Mouse (Mus musculus) stomach, embryonic 14.5 days (tissue): ENCODE results near the gene Tm2d3. TPM values are rescaled to one million over a fixed set of nuclear protein-coding genes. Genes with fewer than 3 reads are reported as not detected.

Experiments used
- ATAC-seq: fragments of 200-750 bp; cut with Nextera tagmentation; 2 replicates; pipeline ENCODE4 v1.8.0; 2017; ENCODE audit warnings: low read depth, moderate TSS enrichment; ENCODE audit not compliant: insufficient number of reproducible peaks, insufficient read depth, low FRiP score
- H3K27ac ChIP-seq: fragments of 300-500 bp; sonication (generic); 2 replicates; pipeline ENCODE4 v1.5.1; 2014; ENCODE audit warnings: mild to moderate bottlenecking, low read length, moderate library complexity, mixed read lengths
- H3K27me3 ChIP-seq: fragments of 300-500 bp; sonication (generic); 2 replicates; pipeline ENCODE4 v1.6.1; 2014; ENCODE audit warnings: low read length, control low read depth, mixed read lengths; ENCODE audit not compliant: control insufficient read depth, insufficient read depth
- H3K36me3 ChIP-seq: fragments of 300-500 bp; sonication (generic); 2 replicates; pipeline ENCODE4 v1.6.1; 2014; ENCODE audit warnings: mild to moderate bottlenecking, control low read depth, low read length, moderate library complexity, mixed read lengths; ENCODE audit not compliant: control insufficient read depth, insufficient read depth
- H3K4me1 ChIP-seq: fragments of 300-500 bp; sonication (generic); 2 replicates; pipeline ENCODE4 v1.6.1; 2014; ENCODE audit warnings: low read length, control low read depth, mixed read lengths; ENCODE audit not compliant: control insufficient read depth, insufficient read depth
- H3K4me2 ChIP-seq: fragments of 300-500 bp; sonication (generic); replicated peaks from 2 replicates; pipeline ENCODE4 v1.6.1; 2014; ENCODE audit warnings: low read depth, low read length, control low read depth
- H3K4me3 ChIP-seq: fragments of 300-500 bp; sonication (generic); 2 replicates; pipeline ENCODE4 v1.5.1; 2014; ENCODE audit warnings: low read depth, low read length, control low read depth
- H3K9ac ChIP-seq: fragments of 300-500 bp; sonication (generic); replicated peaks from 2 replicates; pipeline ENCODE4 v1.6.1; 2014; ENCODE audit warnings: low read depth, mild to moderate bottlenecking, control low read depth, low read length, moderate library complexity, mixed read lengths
- H3K9me3 ChIP-seq: fragments of 300-500 bp; sonication (generic); 2 replicates; pipeline ENCODE4 v1.6.1; 2016; ENCODE audit warnings: low read depth, low read length, control low read depth; ENCODE audit not compliant: control insufficient read depth
- WGBS: fragments of 180-500 bp; shearing (Covaris S2); extraction: QIAGEN DNeasy Blood & Tissue Kit; methylation state at CpG from one replicate; pipeline ENCODE4 v1.1.7; 2014; 5-methylcytosine and 5-hydroxymethylcytosine counted together
- polyA plus RNA-seq: library from polyadenylated mRNA; unstranded; fragments of >200 nt; fragmentation: Nextera tagmentation; extraction: Ambion mirVana; gene quantifications from 2 replicates; pipeline ENCODE4 v1.2.1, GENCODE M21; 2014

Tm2d3 gene
- polyA plus RNA-seq, 1 experiment from 2014 or later = 98.5 TPM

GRCm38 (mm10) chr7:65663225-65663790, 27.7 kb upstream of the Tm2d3 start:
- ATAC-seq = no peak
- Histone ChIP-seq H3K9me3 (no peaks in the 10 kb centered on the region), H3K27ac (no peak overlapping the region), H3K4me3 (no peak overlapping the region), H3K27me3 (no peaks in the 10 kb centered on the region), H3K9ac (no peak overlapping the region), H3K4me2 (no peak overlapping the region), H3K36me3 (no peaks in the 10 kb centered on the region), H3K4me1 (no peaks in the 10 kb centered on the region)
- WGBS = 78% methylated on average over 11 of the region's 11 CpGs

- no peak for ATAC-seq
- Histone ChIP-seq H3K27me3 (no peaks in the 10 kb centered on the region), H3K36me3 (no peaks in the 10 kb centered on the region), H3K4me3 (no peak overlapping the region), H3K27ac (no peak overlapping the region), H3K9ac (no peak overlapping the region), H3K9me3 (no peaks in the 10 kb centered on the region), H3K4me1 (no peaks in the 10 kb centered on the region), H3K4me2 (no peak overlapping the region)
- 73% methylated on average over 14 of the region's 14 CpGs for WGBS
These were observed 27.1 kb upstream of the Tm2d3 start for GRCm38 (mm10) chr7:65663886-65664285.

GRCm38 (mm10) chr7:65667491-65667890, 23.5 kb upstream of the Tm2d3 start:
- H3K4me2 ChIP-seq = no peak overlapping the region
- no peak for ATAC-seq
- H3K4me1 ChIP-seq = no peaks in the 10 kb centered on the region
- WGBS = 90% methylated on average over 6 of the region's 6 CpGs
- no peaks in the 10 kb centered on the region for H3K9me3 ChIP-seq
- no peaks in the 10 kb centered on the region for H3K36me3 ChIP-seq
- no peak overlapping the region for H3K9ac ChIP-seq
- H3K27me3 ChIP-seq = no peaks in the 10 kb centered on the region
- no peak overlapping the region for H3K4me3 ChIP-seq
- no peak overlapping the region for H3K27ac ChIP-seq

DNA sequence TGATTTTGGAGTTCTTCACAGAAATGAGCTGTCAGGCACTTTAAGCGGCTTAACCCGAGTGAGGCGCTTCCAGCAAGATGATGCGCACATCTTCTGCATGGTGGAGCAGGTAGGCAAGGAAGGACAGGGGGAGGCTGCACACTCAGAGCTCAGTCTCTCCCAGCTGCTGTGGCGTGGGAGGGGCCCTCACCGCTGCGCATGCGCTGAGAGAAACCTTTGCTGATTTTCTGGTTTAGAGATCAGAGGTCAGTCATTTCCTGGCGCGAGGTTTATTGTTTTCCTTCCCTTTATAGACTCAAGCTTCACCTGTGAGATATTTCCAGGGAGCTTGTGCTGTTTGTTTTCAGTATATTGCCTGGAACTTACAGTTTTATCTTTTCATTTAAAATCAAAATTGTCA, 12.9 kb upstream of the Tm2d3 start:
- no peaks in the 10 kb centered on the region for H3K4me1 ChIP-seq
- H3K36me3 ChIP-seq = no peaks in the 10 kb centered on the region
- H3K4me3 ChIP-seq = no peak overlapping the region
- ATAC-seq = no peak
- H3K9me3 ChIP-seq = no peaks in the 10 kb centered on the region
- no peaks in the 10 kb centered on the region for H3K27me3 ChIP-seq
- WGBS = 70% methylated on average over 10 of the region's 10 CpGs
- no peak overlapping the region for H3K4me2 ChIP-seq
- H3K9ac ChIP-seq = no peak overlapping the region
- no peak overlapping the region for H3K27ac ChIP-seq

- Histone ChIP-seq H3K4me3 (no peak overlapping the region), H3K27me3 (no peaks in the 10 kb centered on the region), H3K36me3 (no peaks in the 10 kb centered on the region), H3K4me2 (no peak overlapping the region), H3K9me3 (no peaks in the 10 kb centered on the region), H3K9ac (no peak overlapping the region), H3K27ac (no peak overlapping the region), H3K4me1 (no peaks in the 10 kb centered on the region)
- no peak for ATAC-seq
- 73% methylated on average over 7 of the region's 7 CpGs for WGBS
These were observed 11.9 kb upstream of the Tm2d3 start for GRCm38 (mm10) chr7:65678900-65679595.

DNA sequence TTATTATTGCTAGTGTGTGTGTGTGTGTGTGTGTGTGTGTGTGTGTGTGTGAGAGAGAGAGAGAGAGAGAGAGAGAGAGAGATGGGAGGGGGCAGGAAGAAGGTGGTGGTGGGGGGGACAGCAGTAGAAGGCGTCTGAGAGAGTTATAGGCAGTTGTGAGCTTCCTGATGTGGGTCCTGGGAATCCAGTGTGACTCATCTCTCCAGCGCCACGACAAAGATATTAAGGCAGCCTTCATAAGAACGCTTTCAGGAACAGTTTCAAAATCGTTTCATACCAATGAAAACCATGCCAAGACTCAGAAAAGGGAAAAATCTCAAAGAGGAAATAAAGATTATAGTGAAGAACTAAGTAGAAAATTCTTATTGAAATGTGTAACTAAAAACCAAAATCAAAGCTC, 9.8 kb upstream of the Tm2d3 start:
- Histone ChIP-seq H3K27ac (no peak overlapping the region), H3K4me1 (no peaks in the 10 kb centered on the region), H3K9me3 (no peaks in the 10 kb centered on the region), H3K4me2 (no peak overlapping the region), H3K9ac (no peak overlapping the region), H3K27me3 (no peaks in the 10 kb centered on the region), H3K4me3 (no peak overlapping the region), H3K36me3 (no peaks in the 10 kb centered on the region)
- WGBS = 62% methylated on average over 5 of the region's 5 CpGs
- no peak for ATAC-seq

DNA sequence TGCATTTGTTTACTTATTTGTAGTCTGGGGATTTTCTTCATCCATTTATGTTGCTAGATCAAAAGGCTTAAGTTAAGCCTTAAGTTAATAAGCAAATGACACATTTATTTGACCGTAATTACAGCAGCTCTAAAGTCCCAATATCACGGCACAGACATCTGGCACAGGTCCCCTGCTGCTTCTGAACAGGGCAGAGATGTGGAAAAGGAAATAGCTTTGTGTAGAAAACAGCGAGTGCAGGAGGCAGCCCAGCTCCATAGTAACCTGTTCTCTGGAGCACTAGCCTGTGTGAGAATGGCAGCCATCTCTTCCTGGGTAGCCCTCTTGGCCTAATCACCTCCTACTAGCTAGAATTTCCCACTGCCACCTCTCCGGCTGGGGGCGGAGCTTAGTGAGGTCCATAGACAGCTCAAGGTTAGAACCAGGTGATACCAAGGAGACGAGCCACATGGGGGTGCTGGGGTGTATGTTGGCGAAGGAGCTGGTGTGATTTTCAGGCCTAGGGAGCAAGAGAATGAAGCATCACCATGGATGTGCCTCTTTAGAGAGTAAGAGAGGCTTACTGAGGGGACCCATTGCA, 6.6 kb upstream of the Tm2d3 start:
- no peaks in the 10 kb centered on the region for H3K9me3 ChIP-seq
- H3K4me1 ChIP-seq = no peaks in the 10 kb centered on the region
- H3K27me3 ChIP-seq = no peaks in the 10 kb centered on the region
- no peak overlapping the region for H3K4me3 ChIP-seq
- H3K4me2 ChIP-seq = no peak overlapping the region
- no peaks in the 10 kb centered on the region for H3K36me3 ChIP-seq
- no peak overlapping the region for H3K27ac ChIP-seq
- no peak overlapping the region for H3K9ac ChIP-seq
- WGBS = 63% methylated on average over 7 of the region's 7 CpGs
- no peak for ATAC-seq

DNA sequence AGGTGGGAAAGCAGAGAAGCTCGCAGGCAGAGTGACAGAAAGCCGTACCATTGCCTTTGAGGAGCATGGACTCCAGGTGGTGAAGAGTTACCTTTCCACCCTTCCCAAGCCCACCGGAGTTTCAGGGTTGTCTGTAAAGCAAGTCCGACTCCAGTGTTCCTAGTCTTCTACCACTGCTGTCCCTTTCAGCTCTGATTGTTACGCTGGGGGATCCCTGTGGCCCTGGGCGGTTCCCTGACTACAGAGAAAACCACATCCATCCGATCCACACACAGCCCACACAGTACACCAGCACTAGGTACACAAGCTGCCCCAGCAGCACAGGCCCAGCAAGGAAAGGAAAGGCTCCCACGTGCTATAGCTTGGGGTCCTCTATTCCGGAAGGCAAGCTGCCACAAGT, 4.3 kb upstream of the Tm2d3 start:
- Histone ChIP-seq H3K4me1 (no peaks in the 10 kb centered on the region), H3K27me3 (no peaks in the 10 kb centered on the region), H3K9me3 (no peaks in the 10 kb centered on the region), H3K4me2 (no peak overlapping the region), H3K4me3 (no peak overlapping the region), H3K36me3 (no peaks in the 10 kb centered on the region), H3K9ac (no peak overlapping the region), H3K27ac (no peak overlapping the region)
- ATAC-seq = no peak
- 92% methylated on average over 9 of the region's 9 CpGs for WGBS
